Mouse (Mus musculus) limb, embryonic 13.5 days (tissue): ENCODE measurements around the gene Ywhag. TPM values are rescaled to one million over a fixed set of nuclear protein-coding genes. Genes with fewer than 3 reads are reported as not detected.

Experiments used
- ATAC-seq: fragments of 200-750 bp; cut with Nextera tagmentation; 2 replicates; pipeline ENCODE4 v1.8.0; 2017; ENCODE audit warnings: low read depth, moderate number of reproducible peaks, moderate TSS enrichment; ENCODE audit not compliant: low FRiP score
- H3K27ac ChIP-seq: fragments of 300-500 bp; sonication (generic); 2 replicates; pipeline ENCODE4 v1.5.1; 2015; ENCODE audit warnings: inconsistent platforms, mild to moderate bottlenecking, moderate library complexity
- H3K27me3 ChIP-seq: fragments of 300-500 bp; sonication (generic); 2 replicates; pipeline ENCODE4 v1.6.1; 2015; ENCODE audit warnings: mild to moderate bottlenecking, inconsistent platforms
- H3K36me3 ChIP-seq: fragments of 300-500 bp; sonication (generic); 2 replicates; pipeline ENCODE4 v1.6.1; 2015; ENCODE audit warnings: inconsistent platforms, mild to moderate bottlenecking, moderate library complexity
- H3K4me1 ChIP-seq: fragments of 300-500 bp; sonication (generic); 2 replicates; pipeline ENCODE4 v1.6.1; 2015; ENCODE audit warnings: inconsistent platforms
- H3K4me2 ChIP-seq: fragments of 300-500 bp; sonication (generic); replicated peaks from 2 replicates; pipeline ENCODE4 v1.6.1; 2015; ENCODE audit warnings: inconsistent platforms, mild to moderate bottlenecking, moderate library complexity
- H3K4me3 ChIP-seq: fragments of 300-500 bp; sonication (generic); 2 replicates; pipeline ENCODE4 v1.5.1; 2015; ENCODE audit warnings: moderate library complexity, mild to moderate bottlenecking, inconsistent platforms
- H3K9ac ChIP-seq: fragments of 300-500 bp; sonication (generic); 2 replicates; pipeline ENCODE4 v1.6.1; 2015; ENCODE audit warnings: mild to moderate bottlenecking, inconsistent platforms
- H3K9me3 ChIP-seq: fragments of 300-500 bp; sonication (generic); 2 replicates; pipeline ENCODE4 v1.6.1; 2016; ENCODE audit warnings: inconsistent platforms
- WGBS: fragments of 180-500 bp; shearing (Covaris S2); methylation state at CpG from one replicate; pipeline ENCODE4 v1.1.7; 2015; 5-methylcytosine and 5-hydroxymethylcytosine counted together
- polyA plus RNA-seq: library from polyadenylated mRNA; unstranded; fragments of >200 nt; fragmentation: Nextera tagmentation; extraction: Ambion mirVana; gene quantifications from 2 replicates; pipeline ENCODE4 v1.2.1, GENCODE M21; 2015

Gene Ywhag
- polyA plus RNA-seq, 1 experiment from 2014 or later: 168 TPM

GRCm38 (mm10) chr5:135873753-135874152, 60.7 kb downstream of the Ywhag start:
- Histone ChIP-seq H3K4me2 (no peak overlapping the region), H3K27me3 (peaks cover 65% of the 10 kb centered on the region), H3K9ac (no peak overlapping the region), H3K9me3 (no peaks in the 10 kb centered on the region), H3K27ac (no peak overlapping the region), H3K4me3 (no peak overlapping the region), H3K4me1 (peaks cover 8% of the 10 kb centered on the region), H3K36me3 (no peaks in the 10 kb centered on the region)
- no peak for ATAC-seq
- whole genome bisulfite sequencing: 61% methylated on average over 9 of the region's 9 CpGs

GRCm38 (mm10) chr5:135872996-135873395, 61.4 kb downstream of the Ywhag start:
- Histone ChIP-seq H3K27ac (no peak overlapping the region), H3K4me2 (peak overlapping the region; percentile 35), H3K27me3 (peaks cover 72% of the 10 kb centered on the region), H3K4me1 (peaks cover 16% of the 10 kb centered on the region), H3K36me3 (no peaks in the 10 kb centered on the region), H3K9me3 (no peaks in the 10 kb centered on the region), H3K9ac (peak overlapping the region; percentile 43; the same call in 1 of the 2 replicates), H3K4me3 (no peak overlapping the region)
- ATAC-seq: no peak
- 20% methylated on average over 16 of the region's 16 CpGs for WGBS

GRCm38 (mm10) chr5:135870505-135870904, 63.9 kb downstream of the Ywhag start:
- no peaks in the 10 kb centered on the region for H3K36me3 ChIP-seq

GRCm38 (mm10) chr5:135869661-135870423, 64.6 kb downstream of the Ywhag start:
- Histone ChIP-seq H3K9ac (no peak overlapping the region), H3K36me3 (no peaks in the 10 kb centered on the region), H3K27me3 (peaks cover 99% of the 10 kb centered on the region), H3K4me2 (no peak overlapping the region), H3K27ac (no peak overlapping the region), H3K9me3 (no peaks in the 10 kb centered on the region), H3K4me1 (peaks cover 17% of the 10 kb centered on the region), H3K4me3 (no peak overlapping the region)
- WGBS: 58% methylated on average over 14 of the region's 14 CpGs
- no peak for ATAC-seq

More at GRCm38 (mm10) chr5:135870505-135870904, 63.9 kb downstream of the Ywhag start:
- Histone ChIP-seq H3K4me2 (no peak overlapping the region), H3K27ac (no peak overlapping the region), H3K27me3 (peaks cover 96% of the 10 kb centered on the region), H3K4me1 (peaks cover 17% of the 10 kb centered on the region), H3K4me3 (no peak overlapping the region), H3K9me3 (no peaks in the 10 kb centered on the region), H3K9ac (no peak overlapping the region)
- WGBS: 76% methylated on average over 5 of the region's 5 CpGs
- no peak for ATAC-seq

GRCm38 (mm10) chr5:135868653-135869052, 65.8 kb downstream of the Ywhag start:
- ATAC-seq: 0 out of 2 replicates have a peak, but pooled peaks have one; percentile 6
- no peaks in the 10 kb centered on the region for H3K36me3 ChIP-seq
- H3K27ac ChIP-seq: no peak overlapping the region
- peaks cover 17% of the 10 kb centered on the region for H3K4me1 ChIP-seq
- no peak overlapping the region for H3K9ac ChIP-seq
- 2% methylated on average over 27 of the region's 27 CpGs for WGBS
- peaks cover 99% of the 10 kb centered on the region for H3K27me3 ChIP-seq
- peak overlapping the region; percentile 90 for H3K4me2 ChIP-seq
- H3K9me3 ChIP-seq: no peaks in the 10 kb centered on the region
- H3K4me3 ChIP-seq: peak overlapping the region; percentile 52

GRCm38 (mm10) chr5:135867637-135868593, 66.5 kb downstream of the Ywhag start:
- Histone ChIP-seq H3K4me3 (peak overlapping the region; percentile 52), H3K36me3 (no peaks in the 10 kb centered on the region), H3K4me1 (peaks cover 17% of the 10 kb centered on the region), H3K27me3 (peaks cover 95% of the 10 kb centered on the region), H3K27ac (no peak overlapping the region), H3K4me2 (peak overlapping the region; percentile 90), H3K9ac (peak overlapping the region; percentile 68), H3K9me3 (no peaks in the 10 kb centered on the region)
- peak; percentile 61; the same call in 1 of the 2 replicates for ATAC-seq
- WGBS: under 1% methylated on average over 78 of the region's 89 CpGs

- Histone ChIP-seq H3K4me3 (no peak overlapping the region), H3K36me3 (no peaks in the 10 kb centered on the region), H3K4me2 (no peak overlapping the region), H3K27ac (no peak overlapping the region), H3K4me1 (peaks cover 17% of the 10 kb centered on the region), H3K9me3 (no peaks in the 10 kb centered on the region), H3K9ac (no peak overlapping the region), H3K27me3 (peaks cover 95% of the 10 kb centered on the region)
- no peak for ATAC-seq
- WGBS: 29% methylated on average over 8 of the region's 8 CpGs
These were observed 67.8 kb downstream of the Ywhag start for GRCm38 (mm10) chr5:135866662-135867061.

Other genes starting within 250 kb of the Ywhag start
- 49.3 and 49.4 TPM in 2 replicates for gene Tmem120a, start 190.2 kb downstream of the Ywhag start, polyA plus RNA-seq
- gene Styxl1, start 156.2 kb downstream of the Ywhag start, polyA plus RNA-seq: 0.37 TPM in 1 of 2 replicates, not detected in the other
- gene Mdh2, start 156.1 kb downstream of the Ywhag start, polyA plus RNA-seq: 449 and 457 TPM in 2 replicates
- gene Srrm3, start 127.7 kb downstream of the Ywhag start, polyA plus RNA-seq: 0.19 and 0.38 TPM in 2 replicates
- gene Hspb1, start 46.7 kb downstream of the Ywhag start, polyA plus RNA-seq: 134 and 150 TPM in 2 replicates
- 4.4 and 4.5 TPM in 2 replicates for gene Ssc4d, start 39.9 kb upstream of the Ywhag start, polyA plus RNA-seq
- 0.22 and 0.47 TPM in 2 replicates for gene Zp3, start 45.5 kb upstream of the Ywhag start, polyA plus RNA-seq
- gene Dtx2, start 60.2 kb upstream of the Ywhag start, polyA plus RNA-seq: 35.2 and 37.9 TPM in 2 replicates
- 0.14 and 0.15 TPM in 2 replicates for gene Upk3b, start 103.9 kb upstream of the Ywhag start, polyA plus RNA-seq
- 2.2 and 3.5 TPM in 2 replicates for gene Upk3bl, start 119.9 kb upstream of the Ywhag start, polyA plus RNA-seq
- 17.0 and 18.5 TPM in 2 replicates for gene Rasa4, start 149.3 kb upstream of the Ywhag start, polyA plus RNA-seq
- gene Polr2j, start 182.0 kb upstream of the Ywhag start, polyA plus RNA-seq: 233 and 254 TPM in 2 replicates
- 44.6 and 45.4 TPM in 2 replicates for gene Lrwd1, start 201.5 kb upstream of the Ywhag start, polyA plus RNA-seq
- gene Alkbh4, start 201.5 kb upstream of the Ywhag start, polyA plus RNA-seq: 28.0 and 29.7 TPM in 2 replicates
- gene Orai2, start 236.1 kb upstream of the Ywhag start, polyA plus RNA-seq: 11.1 and 11.9 TPM in 2 replicates